Mouse (Mus musculus): ENCODE data around the gene Anks3.

Anks3 gene

GRCm38 (mm10) chr16:4896249-4897027 is 67.6 kb downstream of the Anks3 start:
- no peak for DNase-seq (ENCODE audit: low spot score in 2 of 2)

GRCm38 (mm10) chr16:4894201-4894908 is 69.7 kb downstream of the Anks3 start:
- DNase-seq (ENCODE audit: low spot score in 2 of 2) = no peak

- DNase-seq (ENCODE audit: low spot score in 2 of 2) = no peak
Observed at GRCm38 (mm10) chr16:4892171-4892570, 71.8 kb downstream of the Anks3 start.

Measured in frontal cortex, postnatal 10 days (tissue).